Mouse (Mus musculus) spleen, adult 2 months (tissue): Measurements from ENCODE around the gene Cachd1.

Source experiments
- CTCF ChIP-seq: fragments of 200-500 bp; IDR thresholded peaks from 2 replicates; pipeline ENCODE4 v1.5.1; 2011; ENCODE audit warnings: mild to moderate bottlenecking, inconsistent platforms; ENCODE audit not compliant: insufficient read depth, insufficient read length, insufficient replicate concordance; ENCODE audit errors: extremely low read depth
- POLR2A ChIP-seq: fragments of 200-500 bp; IDR thresholded peaks from 2 replicates; pipeline ENCODE4 v1.6.1; 2011; ENCODE audit warnings: low read depth, low read length, inconsistent platforms

DNA sequence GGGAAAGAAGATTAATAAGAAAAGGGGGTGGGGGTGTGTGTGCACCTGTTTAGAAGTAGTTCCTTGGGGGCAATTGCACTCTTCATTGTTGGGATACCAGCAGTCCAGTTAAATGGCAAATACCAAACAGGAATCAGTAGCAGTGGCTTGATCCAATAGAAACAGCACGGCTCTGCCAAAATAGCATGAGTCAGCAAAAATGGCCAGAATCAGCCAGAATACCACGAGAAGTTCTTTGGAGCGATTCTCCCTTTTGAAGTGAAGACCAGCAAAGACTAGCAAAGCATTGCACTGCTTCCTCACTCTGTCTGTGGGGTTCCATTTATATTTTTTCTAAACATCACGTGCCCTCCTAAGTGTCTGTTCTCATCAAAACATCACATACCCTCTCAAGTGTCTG, 241.3 kb downstream of the Cachd1 start:
- no peak for TF ChIP-seq POLR2A
- TF ChIP-seq CTCF, result no peak
